Mouse (Mus musculus) G1E (cell line): ENCODE measurements around the gene Cxcr5. TPM values are rescaled to one million over a fixed set of nuclear protein-coding genes. Genes with fewer than 3 reads are reported as not detected.

Experiments used
- ATAC-seq: 2 replicates; pipeline ENCODE4 v1.8.0; 2016; ENCODE audit warnings: mild to moderate bottlenecking; ENCODE audit not compliant: insufficient number of reproducible peaks, poor library complexity, low FRiP score, severe bottlenecking; ENCODE audit errors: extremely low read depth
- DNase-seq: peaks from one replicate; pipeline ENCODE4 v3.0.0; 2012; ENCODE audit warnings: low spot score
- H3K27me3 ChIP-seq: 2 replicates; pipeline ENCODE4 v1.6.1; 2012; ENCODE audit warnings: mild to moderate bottlenecking, low read length, inconsistent platforms; ENCODE audit not compliant: insufficient read depth
- H3K36me3 ChIP-seq: replicated peaks from 2 replicates; pipeline ENCODE3; 2012; ENCODE audit warnings: mild to moderate bottlenecking, inconsistent platforms
- H3K4me1 ChIP-seq: 2 replicates; pipeline ENCODE4 v1.6.1; 2012; ENCODE audit warnings: low read depth, low read length, inconsistent platforms, mixed read lengths; ENCODE audit not compliant: insufficient read depth
- H3K4me3 ChIP-seq: 2 replicates; pipeline ENCODE4 v1.5.1; 2012; ENCODE audit warnings: low read depth, mild to moderate bottlenecking, inconsistent platforms, low read length, moderate library complexity, mixed read lengths
- H3K9me3 ChIP-seq: replicated peaks from 2 replicates; pipeline ENCODE4 v1.6.1; 2012; ENCODE audit warnings: inconsistent platforms
- CTCF ChIP-seq: IDR thresholded peaks from 2 replicates; pipeline ENCODE4 v1.5.1; 2012; ENCODE audit warnings: low read depth, low read length, inconsistent platforms, mixed read lengths
- GATA1 ChIP-seq: IDR thresholded peaks from 2 replicates; pipeline ENCODE4 v1.6.1; 2012; ENCODE audit warnings: borderline replicate concordance, low read length, inconsistent platforms, mixed read lengths
- GATA2 ChIP-seq: IDR thresholded peaks from 2 replicates; pipeline ENCODE4 v1.6.1; 2012; ENCODE audit warnings: low read depth, low read length, inconsistent platforms, borderline replicate concordance
- POLR2AphosphoS5 ChIP-seq: IDR thresholded peaks from 2 replicates; pipeline ENCODE4 v1.6.1; 2012; ENCODE audit warnings: low read depth, low read length, inconsistent platforms; ENCODE audit not compliant: insufficient replicate concordance
- TAL1 ChIP-seq: conservative IDR thresholded peaks from 2 replicates; pipeline ENCODE4 v1.6.1; 2012; ENCODE audit warnings: low read depth, low read length, inconsistent platforms, mixed read lengths
- polyA plus RNA-seq: library from polyadenylated mRNA; stranded (reverse); fragments of >175 nt; gene quantifications from 2 replicates; pipeline ENCODE4 v1.2.3, GENCODE M21; 2012
- total RNA-seq, 2 experiments: library from RNA; stranded (forward) in 1 of 2; stranded (reverse) in 1 of 2; fragments of 200-1000 nt in 1 of 2; fragments of >200 nt in 1 of 2; fragmentation: Nextera tagmentation in 1 of 2; gene quantifications; 2 replicates each; pipeline ENCODE4 v1.2.3; 2014 to 2017

Gene Cxcr5
- total and polyA plus RNA-seq, 3 experiments, result 0.22 TPM; not detected in 2

DNA sequence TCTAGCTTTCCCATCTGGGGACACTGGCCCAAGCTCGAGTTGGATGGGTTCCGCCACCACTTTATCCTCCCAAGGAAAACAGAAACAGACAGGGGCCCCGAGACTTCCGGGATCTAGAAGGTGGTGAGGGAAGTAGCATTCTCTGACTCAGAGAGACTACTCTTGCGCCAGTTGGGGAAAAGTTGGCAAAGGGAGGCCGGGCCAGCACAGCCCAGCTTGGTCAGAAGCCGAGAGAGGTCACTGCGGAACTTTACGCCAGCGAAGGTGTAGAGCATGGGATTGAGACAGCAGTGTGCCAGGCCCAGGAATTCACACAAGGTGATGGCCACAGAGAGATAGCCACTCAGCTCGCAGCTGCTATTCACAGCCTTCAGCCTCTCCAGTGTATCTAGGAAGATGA, 48.6 kb downstream of the Cxcr5 start:
- H3K9me3 ChIP-seq, result no peaks in the 10 kb centered on the region
- no peaks in the 10 kb centered on the region for H3K4me1 ChIP-seq
- DNase-seq (no peak), ATAC-seq (no peak)
- no peak for TF ChIP-seq GATA2
- no peak for TF ChIP-seq CTCF
- peaks cover 17% of the 10 kb centered on the region for H3K27me3 ChIP-seq
- no peak overlapping the region for H3K4me3 ChIP-seq
- H3K36me3 ChIP-seq, result no peaks in the 10 kb centered on the region

DNA sequence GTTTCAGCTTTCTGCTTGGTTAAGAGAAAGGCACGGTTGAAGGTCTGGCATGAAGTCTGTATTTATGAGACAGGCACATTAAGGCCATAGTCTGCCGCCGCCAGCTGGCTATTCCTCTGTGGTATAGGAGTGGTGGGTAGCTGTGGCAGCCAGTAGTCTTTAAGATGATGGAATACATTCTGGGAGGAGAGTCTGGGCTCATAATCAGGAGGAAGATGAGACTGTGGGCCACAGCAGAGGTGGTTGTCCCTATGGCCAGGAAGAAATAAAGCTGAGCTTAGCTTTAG, 49.0 kb downstream of the Cxcr5 start:
- no peak for TF ChIP-seq GATA1
- TF ChIP-seq TAL1, result no peak
- no peak for TF ChIP-seq CTCF
- TF ChIP-seq GATA2, result no peak
- TF ChIP-seq POLR2AphosphoS5, result no peak
- no peaks in the 10 kb centered on the region for H3K36me3 ChIP-seq
- peaks cover 13% of the 10 kb centered on the region; the same call in 1 of the 2 replicates for H3K27me3 ChIP-seq
- no peak for ATAC-seq
- no peaks in the 10 kb centered on the region for H3K9me3 ChIP-seq
- DNase-seq, result no peak
- H3K4me3 ChIP-seq, result no peak overlapping the region
- no peaks in the 10 kb centered on the region for H3K4me1 ChIP-seq

DNA sequence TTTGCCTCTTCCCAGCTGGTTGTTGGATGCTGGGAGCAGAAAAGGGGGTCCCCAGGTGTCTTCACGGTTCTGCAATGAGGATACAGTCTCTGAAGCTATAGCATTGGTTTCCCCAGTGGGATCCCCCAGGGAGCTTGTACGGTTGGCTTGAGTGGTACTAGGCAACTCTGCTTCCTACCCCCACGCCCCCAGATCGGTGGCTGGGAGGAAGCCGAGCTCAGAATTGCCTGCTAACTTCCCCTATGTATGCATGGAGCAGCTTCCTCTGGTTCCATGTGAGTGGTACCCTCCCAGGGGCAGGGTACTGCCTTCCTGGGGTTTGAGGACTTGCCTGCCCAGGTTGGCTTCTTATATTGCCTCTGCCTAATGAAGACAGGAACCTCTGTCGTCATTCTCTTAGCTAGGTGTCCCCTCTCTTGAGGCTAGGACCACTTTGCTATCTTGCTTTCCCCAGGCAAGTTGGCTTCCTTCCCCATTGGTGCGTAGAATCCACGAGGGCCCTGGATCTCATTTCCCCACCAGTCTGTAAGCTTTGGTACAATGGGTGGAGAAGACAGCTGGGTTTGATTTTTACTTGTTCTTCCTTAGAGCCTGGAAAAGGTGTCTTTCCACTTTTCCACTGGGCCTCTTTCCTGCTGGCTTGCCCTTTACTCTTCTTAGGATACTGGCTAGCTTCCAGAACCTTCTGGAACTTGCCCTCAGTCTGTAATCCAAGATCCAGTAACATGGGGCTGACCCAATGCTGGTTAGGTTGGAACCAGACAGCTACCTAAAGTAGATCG, 49.6 kb downstream of the Cxcr5 start:
- H3K27me3 ChIP-seq, result peaks cover 15% of the 10 kb centered on the region; the same call in 1 of the 2 replicates
- ATAC-seq, result no peak
- no peak overlapping the region for H3K4me3 ChIP-seq
- no peak for DNase-seq
- H3K4me1 ChIP-seq, result no peaks in the 10 kb centered on the region
- H3K36me3 ChIP-seq, result no peaks in the 10 kb centered on the region
- no peaks in the 10 kb centered on the region for H3K9me3 ChIP-seq
- TF ChIP-seq TAL1 (no peak), CTCF (no peak), GATA1 (no peak), POLR2AphosphoS5 (no peak), GATA2 (no peak)

DNA sequence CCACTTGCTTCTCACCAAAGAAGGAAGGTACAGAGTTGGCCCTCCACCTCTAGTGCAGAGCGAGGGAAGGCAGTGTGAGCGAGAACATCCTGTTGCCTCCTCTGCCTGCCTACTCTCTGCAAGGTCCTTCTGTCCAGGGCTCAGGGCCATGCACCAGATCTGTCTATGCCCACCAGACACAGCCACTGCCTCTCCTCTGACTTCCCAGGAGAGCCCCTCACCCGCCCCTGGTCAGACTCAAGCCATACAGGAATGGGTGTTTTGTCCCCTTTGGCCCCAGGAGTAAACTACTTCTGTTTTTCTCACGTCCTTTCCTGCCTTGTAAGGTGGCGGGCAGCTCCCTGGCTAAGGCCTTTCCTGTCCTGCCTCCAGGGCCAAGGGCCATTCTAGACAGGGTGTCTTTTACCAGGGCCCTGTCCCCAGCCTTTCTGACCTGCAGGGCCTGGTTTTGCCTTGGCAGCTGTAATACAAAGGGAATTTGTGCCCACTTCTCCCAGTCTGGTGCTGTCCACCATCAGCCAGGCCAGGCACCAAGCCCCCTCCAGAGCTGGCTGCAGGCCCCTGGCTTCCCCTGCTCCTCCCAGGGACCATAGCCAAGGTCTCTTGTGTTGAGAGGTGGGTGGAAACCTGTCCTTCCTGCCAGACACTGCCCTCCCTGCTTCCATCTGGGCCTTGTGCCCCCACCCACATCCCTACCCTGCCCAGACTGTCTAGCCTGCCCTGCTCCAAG, 50.6 kb downstream of the Cxcr5 start:
- H3K4me1 ChIP-seq, result peaks cover 1% of the 10 kb centered on the region; the same call in 1 of the 2 replicates
- peaks cover 20% of the 10 kb centered on the region; the same call in 1 of the 2 replicates for H3K27me3 ChIP-seq
- H3K9me3 ChIP-seq, result no peaks in the 10 kb centered on the region
- ATAC-seq (no peak), DNase-seq (no peak)
- no peaks in the 10 kb centered on the region for H3K36me3 ChIP-seq
- TF ChIP-seq CTCF (no peak), GATA2 (no peak), TAL1 (no peak), POLR2AphosphoS5 (no peak), GATA1 (no peak)
- H3K4me3 ChIP-seq, result no peak overlapping the region

DNA sequence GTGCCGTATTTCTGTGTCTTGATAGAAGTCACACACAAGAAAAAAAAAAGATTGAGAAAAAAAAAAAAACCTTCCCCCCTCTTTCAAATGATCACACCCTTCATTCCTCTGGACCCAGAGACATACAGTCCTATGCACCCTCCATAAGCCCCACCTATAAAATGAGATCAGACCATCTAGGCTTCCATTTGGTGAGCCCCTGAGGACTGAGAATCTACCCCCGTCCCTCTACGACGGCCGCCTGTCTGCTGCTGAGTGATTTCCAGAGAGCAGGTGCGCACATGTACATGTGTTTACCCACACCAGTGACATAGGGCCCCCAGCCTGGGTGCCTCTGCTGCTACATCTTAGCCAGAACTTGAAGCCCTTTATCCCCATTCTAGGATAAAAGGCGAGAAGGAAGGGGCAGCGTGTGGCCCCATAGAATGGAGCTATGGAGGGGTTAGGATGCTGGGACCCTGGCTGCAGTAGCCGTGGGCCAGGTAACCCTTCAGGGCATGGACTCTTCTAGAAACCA, 51.3 kb downstream of the Cxcr5 start:
- ATAC-seq, result no peak
- Histone ChIP-seq H3K36me3 (no peaks in the 10 kb centered on the region), H3K9me3 (no peaks in the 10 kb centered on the region), H3K4me1 (peaks cover 6% of the 10 kb centered on the region; the same call in 1 of the 2 replicates), H3K4me3 (no peak overlapping the region), H3K27me3 (peaks cover 21% of the 10 kb centered on the region; the same call in 1 of the 2 replicates)
- TF ChIP-seq TAL1 (no peak), POLR2AphosphoS5 (no peak), GATA1 (no peak), GATA2 (no peak), CTCF (no peak)
- DNase-seq, result no peak

DNA sequence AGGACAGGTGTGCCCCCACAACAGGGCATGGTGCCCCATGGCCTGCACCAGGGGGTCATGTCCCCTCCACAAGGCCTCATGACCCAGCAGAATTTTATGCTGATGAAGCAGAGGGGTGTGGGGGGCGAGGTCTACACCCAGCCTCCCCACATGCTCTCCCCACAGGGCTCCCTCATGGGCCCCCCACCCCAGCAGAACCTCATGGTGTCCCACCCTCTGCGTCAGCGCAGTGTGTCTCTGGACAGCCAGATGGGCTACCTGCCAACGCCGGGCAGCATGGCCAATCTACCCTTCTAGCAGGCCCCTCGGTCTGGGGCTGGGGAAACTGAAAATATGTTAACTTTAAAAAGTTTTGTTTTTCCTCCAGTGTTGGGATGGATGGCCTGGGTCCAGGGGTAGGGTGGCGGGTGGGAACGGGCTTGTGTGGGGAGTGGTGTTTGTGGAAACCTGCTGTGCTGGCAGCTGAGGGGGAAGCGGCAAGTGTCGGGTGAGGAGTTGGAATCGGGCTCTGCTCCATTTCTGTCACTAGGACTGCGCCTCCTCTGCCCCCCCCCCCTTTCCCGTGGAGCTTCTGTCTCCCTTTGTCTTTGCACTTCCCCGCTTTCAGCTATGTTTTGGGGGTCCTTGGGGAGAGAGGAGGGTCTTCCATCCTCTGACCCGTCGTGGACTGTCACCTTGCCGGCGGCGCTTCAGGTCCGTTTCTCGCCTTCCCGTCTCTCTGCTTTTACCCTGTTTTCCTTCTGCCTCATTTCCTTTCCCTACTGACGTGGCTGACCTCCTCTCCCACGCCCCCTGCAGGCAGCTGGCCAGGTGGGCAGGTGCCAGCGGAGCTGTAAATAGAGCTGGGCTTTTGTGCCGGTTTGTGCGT, 52.0 kb downstream of the Cxcr5 start:
- Histone ChIP-seq H3K4me1 (peaks cover 6% of the 10 kb centered on the region; the same call in 1 of the 2 replicates), H3K4me3 (no peak overlapping the region), H3K27me3 (peaks cover 24% of the 10 kb centered on the region; the same call in 1 of the 2 replicates), H3K9me3 (no peaks in the 10 kb centered on the region), H3K36me3 (no peaks in the 10 kb centered on the region)
- ATAC-seq, result no peak
- DNase-seq, result no peak
- no peak for TF ChIP-seq CTCF
- no peak for TF ChIP-seq POLR2AphosphoS5
- TF ChIP-seq GATA2, result no peak
- no peak for TF ChIP-seq TAL1
- TF ChIP-seq GATA1, result no peak
